ENCODE assay signal across 18 mouse cellular contexts in the genomic region with DNA sequence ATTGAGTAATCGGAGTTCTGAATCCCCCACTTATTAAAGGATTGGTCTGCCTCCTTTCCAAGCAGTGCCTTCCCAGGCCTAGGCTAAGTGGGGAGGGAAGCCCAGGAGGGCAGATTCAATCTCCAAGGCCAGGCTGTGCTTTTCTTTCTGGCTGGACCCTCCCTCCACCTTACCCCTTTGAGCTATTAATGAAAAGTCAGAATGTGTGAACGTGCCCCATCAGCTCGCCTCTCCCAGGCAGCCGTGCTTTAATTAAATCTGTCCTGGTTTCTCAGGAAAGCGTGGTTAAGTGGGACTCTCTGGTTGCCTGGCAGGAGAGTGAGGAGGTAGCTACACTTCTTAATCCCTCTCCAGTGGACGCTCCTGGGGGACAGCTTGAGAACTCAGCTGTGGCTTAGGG. TPM values are rescaled to one million over a fixed set of nuclear protein-coding genes. Genes with fewer than 3 reads are reported as not detected.
DNase-seq lines count a peak whose midpoint lies in the region; ATAC-seq and TF ChIP-seq lines count a peak whose summit lies in the region.
"Had no signal": no experiment of that assay in that cellular context is flagged by ENCODE, and none has a peak within 500 bp of the region (broad histone marks: within the 10 kb centered on the region; RNA-seq: fewer than 3 reads in every experiment).

No protein-coding gene starts in this region.

- peaks cover 77% of the 10 kb centered on the region for H3K4me1 ChIP-seq in forebrain, embryonic 10.5 days
- H3K4me1 ChIP-seq in forebrain, embryonic 15.5 days, result peaks cover 12% of the 10 kb centered on the region; the same call in 1 of the 2 replicates
- peaks cover 2% of the 10 kb centered on the region; the same call in 1 of the 2 replicates for H3K4me1 ChIP-seq in lung, embryonic 16.5 days (replicated peaks; ENCODE audit: control insufficient read depth, insufficient read depth, low read length)
- H3K4me1 ChIP-seq in hindbrain, postnatal 0 days (ENCODE audit: insufficient read depth, low read length), result no peaks in the 10 kb centered on the region
- H3K4me1 ChIP-seq in heart, embryonic 11.5 days (ENCODE audit: control insufficient read depth, insufficient read depth, low read length), result no peaks in the 10 kb centered on the region
- H3K4me1 ChIP-seq: liver, embryonic 15.5 days had no signal

- no peak for TF ChIP-seq CTCF in hindbrain, postnatal 0 days (IDR thresholded peaks at IDR 0.05; ENCODE audit: low read depth)

- peaks cover 15% of the 10 kb centered on the region for H3K36me3 ChIP-seq in forebrain, embryonic 10.5 days (replicated peaks)
- no peaks in the 10 kb centered on the region for H3K36me3 ChIP-seq in forebrain, embryonic 15.5 days
- H3K36me3 ChIP-seq in lung, embryonic 16.5 days (ENCODE audit: control insufficient read depth, insufficient read depth, low read length), result no peaks in the 10 kb centered on the region
- no peaks in the 10 kb centered on the region for H3K36me3 ChIP-seq in hindbrain, postnatal 0 days (ENCODE audit: insufficient read depth, low read length)
- no peaks in the 10 kb centered on the region for H3K36me3 ChIP-seq in heart, embryonic 11.5 days (ENCODE audit: control insufficient read depth, insufficient read depth, low read length)
- H3K36me3 ChIP-seq: heart, embryonic 12.5 days; liver, embryonic 15.5 days; neural tube, embryonic 12.5 days had no signal

- 5% methylated on average over 6 of the region's 6 CpGs for WGBS in forebrain, embryonic 10.5 days
- WGBS in forebrain, embryonic 15.5 days, result 5% methylated on average over 6 of the region's 6 CpGs
- 46% methylated on average over 6 of the region's 6 CpGs for WGBS in lung, embryonic 16.5 days
- 25% methylated on average over 6 of the region's 6 CpGs for WGBS in hindbrain, postnatal 0 days
- WGBS in heart, embryonic 11.5 days (ENCODE audit: insufficient replicate concordance), result 35% methylated on average over 6 of the region's 6 CpGs

- no peaks in the 10 kb centered on the region for H3K9me3 ChIP-seq in forebrain, embryonic 10.5 days
- H3K9me3 ChIP-seq in forebrain, embryonic 15.5 days, result no peaks in the 10 kb centered on the region
- no peaks in the 10 kb centered on the region for H3K9me3 ChIP-seq in lung, embryonic 16.5 days (ENCODE audit: control insufficient read depth, low read length)
- no peaks in the 10 kb centered on the region for H3K9me3 ChIP-seq in hindbrain, postnatal 0 days (ENCODE audit: low read length)
- no peaks in the 10 kb centered on the region for H3K9me3 ChIP-seq in heart, embryonic 11.5 days (replicated peaks; ENCODE audit: control insufficient read depth, low read length)
- H3K9me3 ChIP-seq: heart, embryonic 12.5 days; liver, embryonic 15.5 days; neural tube, embryonic 12.5 days had no signal

- H3K4me2 ChIP-seq in forebrain, embryonic 15.5 days (replicated peaks), result no peak overlapping the region
- no peak overlapping the region for H3K4me2 ChIP-seq in lung, embryonic 16.5 days (ENCODE audit: low read depth, low read length)
- no peak overlapping the region for H3K4me2 ChIP-seq in hindbrain, postnatal 0 days (ENCODE audit: low read depth, low read length)
- H3K4me2 ChIP-seq in heart, embryonic 11.5 days, result no peak overlapping the region
- H3K4me2 ChIP-seq: heart, embryonic 12.5 days; liver, embryonic 15.5 days; neural tube, embryonic 12.5 days had no signal

- peak overlapping the region; percentile 82 for H3K27ac ChIP-seq in forebrain, embryonic 10.5 days
- H3K27ac ChIP-seq in forebrain, embryonic 15.5 days (replicated peaks), result no peak overlapping the region
- H3K27ac ChIP-seq in lung, embryonic 16.5 days (ENCODE audit: low read length), result 0 out of 2 replicates have a peak overlapping the region, but pooled peaks have one; percentile 8
- H3K27ac ChIP-seq in hindbrain, postnatal 0 days, result no peak overlapping the region
- no peak overlapping the region for H3K27ac ChIP-seq in heart, embryonic 11.5 days (ENCODE audit: low read depth, low read length)
- H3K27ac ChIP-seq: liver, embryonic 15.5 days; neural tube, embryonic 12.5 days had no signal

- peak overlapping the region; percentile 23 for H3K4me3 ChIP-seq in forebrain, embryonic 10.5 days
- no peak overlapping the region for H3K4me3 ChIP-seq in forebrain, embryonic 15.5 days
- H3K4me3 ChIP-seq in lung, embryonic 16.5 days (ENCODE audit: low read length), result no peak overlapping the region
- H3K4me3 ChIP-seq in hindbrain, postnatal 0 days (ENCODE audit: low read length), result no peak overlapping the region
- no peak overlapping the region for H3K4me3 ChIP-seq in heart, embryonic 11.5 days (ENCODE audit: low read depth, low read length)
- H3K4me3 ChIP-seq: erythroblast, embryonic 14.5 days; heart, embryonic 12.5 days; liver, embryonic 15.5 days; neural tube, embryonic 12.5 days had no signal

- peak; percentile 54 for DNase-seq in forebrain, embryonic 10.5 days (ENCODE audit: extremely low spot score, low spot score)
- no peak for DNase-seq in lung, postnatal 10 days
- DNase-seq in hindbrain, postnatal 0 days (ENCODE audit: low spot score), result peak; percentile 32
- DNase-seq in retina, postnatal 1 day, result peak; percentile 32
- DNase-seq in layer of hippocampus, adult 18-20 months (ENCODE audit: low spot score in 2 of 2), result no peak
- DNase-seq: adrenal gland, adult 8-10 months; cerebellum, postnatal 36 days had no signal

- ATAC-seq in forebrain, embryonic 15.5 days (replicated peaks), result no peak; the same call in 1 of the 2 replicates
- ATAC-seq in lung, embryonic 16.5 days (ENCODE audit: low read depth), result peak; percentile 22; the same call in 1 of the 2 replicates
- peak; percentile 6; the same call in 1 of the 2 replicates for ATAC-seq in hindbrain, postnatal 0 days
- no peak for ATAC-seq in heart, embryonic 11.5 days (replicated peaks; ENCODE audit: insufficient number of reproducible peaks, low FRiP score, low TSS enrichment)
- ATAC-seq: inflammation-experienced regulatory T-cells, adult 6 months had no signal

- H3K27me3 ChIP-seq in forebrain, embryonic 10.5 days (ENCODE audit: poor library complexity, severe bottlenecking), result peaks cover 71% of the 10 kb centered on the region
- 0 out of 2 replicates have a peak, but pooled peaks cover 3% of the 10 kb centered on the region for H3K27me3 ChIP-seq in forebrain, embryonic 15.5 days
- H3K27me3 ChIP-seq in lung, embryonic 16.5 days (ENCODE audit: control insufficient read depth, insufficient read depth, low read depth, low read length), result no peaks in the 10 kb centered on the region
- H3K27me3 ChIP-seq in hindbrain, postnatal 0 days (ENCODE audit: insufficient read depth, low read length), result no peaks in the 10 kb centered on the region; the same call in 1 of the 2 replicates
- peaks cover 5% of the 10 kb centered on the region; the same call in 1 of the 2 replicates for H3K27me3 ChIP-seq in heart, embryonic 11.5 days (ENCODE audit: control insufficient read depth, insufficient read depth, low read length)
- H3K27me3 ChIP-seq: liver, embryonic 15.5 days; neural tube, embryonic 12.5 days had no signal

- no peak overlapping the region for H3K9ac ChIP-seq in forebrain, embryonic 15.5 days (replicated peaks)
- H3K9ac ChIP-seq in lung, embryonic 16.5 days (ENCODE audit: low read length), result peak overlapping the region; percentile 38; the same call in 1 of the 2 replicates
- H3K9ac ChIP-seq in hindbrain, postnatal 0 days (replicated peaks; ENCODE audit: low read length), result no peak overlapping the region
- H3K9ac ChIP-seq in heart, embryonic 11.5 days (ENCODE audit: low read depth, low read length), result no peak overlapping the region
- H3K9ac ChIP-seq: heart, embryonic 12.5 days; liver, embryonic 15.5 days; neural tube, embryonic 12.5 days had no signal

RNA-seq across cellular contexts. Expression of gene Wnt9a, which starts 22.9 kb away (rescaled TPM):
- polyA plus RNA-seq in forebrain, embryonic 10.5 days (2016; fragmentation: Nextera tagmentation; extraction: Ambion mirVana), result 9.9 and 10.9 TPM in 2 replicates
- polyA plus RNA-seq in forebrain, embryonic 15.5 days (2015; fragmentation: Nextera tagmentation; extraction: Ambion mirVana), result 1.9 and 2.9 TPM in 2 replicates
- polyA plus RNA-seq in lung, embryonic 16.5 days (2015; fragmentation: Nextera tagmentation; extraction: Ambion mirVana), result 3.9 and 4.1 TPM in 2 replicates
- 2.8 and 4.5 TPM in 2 replicates for total RNA-seq in hindbrain, postnatal 0 days (2014; rRNA removed)
- 2.1 and 2.3 TPM in 2 replicates for polyA plus RNA-seq in hindbrain, postnatal 0 days (2015; fragmentation: Nextera tagmentation; extraction: Ambion mirVana)
- 1.3 and 1.6 TPM in 2 replicates for polyA plus RNA-seq in heart, embryonic 11.5 days (2014; fragmentation: Nextera tagmentation; extraction: Ambion mirVana)
- total RNA-seq in layer of hippocampus, adult 18-20 months (2021), result 1 to 10 TPM; 3.5 to 4.1 TPM
- polyA plus RNA-seq: erythroblast, embryonic 14.5 days; inflammation-experienced regulatory T-cells, adult 6 months had no signal

RNA-seq across cellular contexts. Expression of gene Wnt3a, which starts 39.1 kb away (rescaled TPM):
- 8.4 and 11.8 TPM in 2 replicates for polyA plus RNA-seq in forebrain, embryonic 10.5 days (2016; fragmentation: Nextera tagmentation; extraction: Ambion mirVana)
- polyA plus RNA-seq in forebrain, embryonic 15.5 days (2015; fragmentation: Nextera tagmentation; extraction: Ambion mirVana), result 1.2 and 2.2 TPM in 2 replicates
- 0.48 and 0.55 TPM in 2 replicates for polyA plus RNA-seq in lung, embryonic 16.5 days (2015; fragmentation: Nextera tagmentation; extraction: Ambion mirVana)
- 0.61 and 0.68 TPM in 2 replicates for total RNA-seq in hindbrain, postnatal 0 days (2014; rRNA removed)
- polyA plus RNA-seq in hindbrain, postnatal 0 days (2015; fragmentation: Nextera tagmentation; extraction: Ambion mirVana), result 0.31 and 0.44 TPM in 2 replicates
- polyA plus RNA-seq in heart, embryonic 11.5 days (2014; fragmentation: Nextera tagmentation; extraction: Ambion mirVana), result not detected in 2 replicates
- total RNA-seq in layer of hippocampus, adult 18-20 months (2021), result under 1 TPM in 1 of 2 experiments, not detected in 1; 0.25 TPM
- total RNA-seq: adrenal gland, adult 8-10 months; gastrocnemius, adult 8-10 months; left cerebral cortex, postnatal 25 days had no signal
- polyA plus RNA-seq: liver, embryonic 15.5 days; spleen, adult 2 months had no signal

RNA-seq across cellular contexts. Expression of gene Prss38, which starts 45.8 kb away (rescaled TPM):
- polyA plus RNA-seq in forebrain, embryonic 10.5 days (2016; fragmentation: Nextera tagmentation; extraction: Ambion mirVana), result not detected in 2 replicates
- polyA plus RNA-seq in forebrain, embryonic 15.5 days (2015; fragmentation: Nextera tagmentation; extraction: Ambion mirVana), result not detected in 2 replicates
- not detected in 2 replicates for polyA plus RNA-seq in lung, embryonic 16.5 days (2015; fragmentation: Nextera tagmentation; extraction: Ambion mirVana)
- not detected in 2 replicates for total RNA-seq in hindbrain, postnatal 0 days (2014; rRNA removed)
- polyA plus RNA-seq in hindbrain, postnatal 0 days (2015; fragmentation: Nextera tagmentation; extraction: Ambion mirVana), result not detected in 2 replicates
- not detected in 2 replicates for polyA plus RNA-seq in heart, embryonic 11.5 days (2014; fragmentation: Nextera tagmentation; extraction: Ambion mirVana)
- not detected for total RNA-seq in layer of hippocampus, adult 18-20 months (2021)
- total RNA-seq: adrenal gland, adult 8-10 months; gastrocnemius, adult 8-10 months; left cerebral cortex, postnatal 25 days had no signal
- polyA plus RNA-seq: erythroblast, embryonic 14.5 days; heart, embryonic 12.5 days; liver, embryonic 15.5 days; neural tube, embryonic 12.5 days; spleen, adult 2 months had no signal

Comparison
In these comparisons a context has a peak if more than half of its experiments do, and no peak if none do; other contexts are left out.
1. H3K27ac ChIP-seq: peak in forebrain, embryonic 10.5 days (single experiment) and lung, embryonic 16.5 days (single experiment); none in forebrain, embryonic 15.5 days (single experiment), hindbrain, postnatal 0 days (single experiment) and heart, embryonic 11.5 days (single experiment).
2. DNase-seq: peak in forebrain, embryonic 10.5 days (single experiment), hindbrain, postnatal 0 days (single experiment) and retina, postnatal 1 day (single experiment); none in lung, postnatal 10 days (single experiment) and layer of hippocampus, adult 18-20 months (0 of 2).
3. ATAC-seq: peak in lung, embryonic 16.5 days (single experiment) and hindbrain, postnatal 0 days (single experiment); none in forebrain, embryonic 15.5 days (single experiment) and heart, embryonic 11.5 days (single experiment).